Mouse (Mus musculus): ENCODE measurements around the gene Styx.
"Not testable (repeated sequence)": the region's sequence is repeated elsewhere in the genome, so short reads cannot be mapped to it uniquely, and the experiment has no call there.

Gene Styx

DNA sequence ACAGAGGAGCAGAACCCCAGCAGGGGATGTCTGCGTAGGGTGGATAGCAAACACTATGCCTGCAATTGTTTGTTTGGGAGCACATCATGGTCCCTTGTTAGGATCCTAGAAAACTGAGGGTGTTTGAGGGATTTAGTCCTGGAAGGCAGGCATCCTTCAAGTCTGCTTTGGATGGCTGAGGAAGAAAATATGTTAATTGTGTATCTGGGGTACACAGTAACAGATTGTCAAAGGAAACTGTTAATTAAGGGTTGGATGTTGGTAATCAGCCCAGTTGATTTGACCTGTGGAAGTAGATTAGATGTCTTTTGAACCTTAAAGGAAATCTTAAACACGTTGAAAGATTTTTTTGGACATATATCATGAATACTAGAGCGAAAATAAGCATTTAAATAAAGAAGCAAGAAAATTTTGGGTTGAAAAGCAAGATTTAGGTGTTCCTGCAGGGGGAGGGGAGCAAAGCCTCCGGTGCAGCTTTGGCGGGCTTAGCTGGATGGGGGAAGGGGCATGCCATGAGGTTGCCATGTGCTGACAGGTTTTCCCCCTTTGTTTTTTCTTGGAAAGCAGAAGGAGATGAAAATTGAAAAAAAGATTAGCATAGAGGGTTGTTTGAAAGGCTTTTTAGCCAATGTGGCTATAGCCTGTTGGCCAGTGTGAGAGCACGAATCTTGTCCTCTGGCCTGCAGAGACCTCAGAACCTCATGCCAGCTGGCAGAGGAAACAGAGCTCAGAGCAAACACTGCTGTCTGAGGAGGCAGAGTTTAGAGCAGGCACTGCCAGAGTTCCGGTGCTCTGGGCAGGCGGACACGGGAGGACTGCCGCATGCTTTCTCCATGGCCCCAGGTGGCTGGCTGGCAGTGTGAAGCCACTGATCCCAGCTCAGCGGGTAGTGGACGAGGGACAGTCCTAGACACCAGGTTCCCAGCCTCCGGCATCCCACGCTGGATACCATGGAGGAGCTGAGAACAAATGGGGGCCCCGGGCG lies 13.6 kb downstream of the Styx start:
- peak; percentile 52 for DNase-seq (ENCODE audit: low read depth, low spot score)

DNA sequence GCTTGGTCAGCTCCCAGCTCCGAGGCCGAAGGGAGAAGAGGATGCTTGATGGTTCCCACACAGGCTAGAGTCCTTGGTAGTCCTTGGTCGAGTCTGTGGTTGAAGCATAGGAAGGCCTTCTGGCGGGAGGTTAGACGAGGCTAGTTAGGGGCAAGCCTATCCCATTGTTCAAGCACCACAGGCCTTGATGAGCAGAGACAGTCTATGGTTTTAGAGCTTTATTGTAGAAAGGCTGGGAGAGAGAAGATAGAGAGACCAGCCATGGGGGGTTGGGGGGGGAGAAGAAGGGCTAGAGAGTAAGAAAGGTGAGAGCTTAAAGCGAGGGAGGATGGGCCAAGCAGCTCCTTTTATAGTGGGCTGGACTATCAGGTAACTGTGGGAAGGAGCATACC lies 14.3 kb downstream of the Styx start:
- DNase-seq (ENCODE audit: low read depth, low spot score), result no peak

- no peak for DNase-seq (ENCODE audit: low read depth, low spot score)
These were observed 27.9 kb downstream of the Styx start for GRCm38 (mm10) chr14:45378771-45379170.

DNA sequence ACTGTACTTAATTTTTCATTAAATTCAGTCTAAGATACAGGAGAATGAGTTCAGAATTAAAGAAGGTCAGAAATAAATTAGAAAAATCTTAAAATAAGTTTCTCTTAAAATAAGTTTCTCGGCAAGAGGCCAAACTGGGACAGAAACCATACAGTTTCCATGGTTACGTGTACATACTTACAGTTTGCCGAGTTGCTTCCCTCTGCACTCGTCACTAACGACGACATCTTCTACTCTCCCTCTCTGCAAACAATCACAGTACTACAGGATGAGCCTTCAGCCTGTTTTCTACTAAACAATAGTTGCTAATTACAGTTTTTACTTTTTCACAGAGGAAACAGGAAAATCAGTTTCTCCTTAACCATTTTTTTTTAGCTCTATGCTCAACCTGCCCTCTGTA lies 29.9 kb downstream of the Styx start:
- no peak for DNase-seq (ENCODE audit: low read depth, low spot score)

- no peak for DNase-seq (ENCODE audit: low read depth, low spot score)
These were observed 32.0 kb downstream of the Styx start for GRCm38 (mm10) chr14:45382912-45383311.

DNA sequence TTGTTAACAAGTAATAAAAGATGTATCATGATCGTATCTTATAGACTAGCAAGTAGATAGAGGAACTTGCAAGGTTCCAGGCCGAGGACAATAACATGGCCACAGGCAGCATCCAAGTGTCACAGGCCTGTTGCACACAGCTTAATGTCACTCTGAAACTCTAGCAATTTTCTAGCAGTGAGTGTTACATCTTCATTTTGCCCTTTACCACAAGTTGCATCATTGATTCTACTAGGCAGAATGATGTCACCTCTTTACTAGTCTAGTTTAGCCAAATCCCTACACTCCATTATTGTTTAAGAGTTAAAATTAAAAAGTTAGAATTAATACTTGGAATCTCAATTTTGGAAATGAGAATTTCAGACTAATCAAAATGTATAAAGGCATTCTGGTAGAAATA lies 34.7 kb downstream of the Styx start:
- no peak for DNase-seq (ENCODE audit: low read depth, low spot score)

- DNase-seq (ENCODE audit: low read depth, low spot score), result no peak
These were observed 36.6 kb downstream of the Styx start for GRCm38 (mm10) chr14:45387480-45387879.

- peak; percentile 85 for DNase-seq (ENCODE audit: low read depth, low spot score)
These were observed 37.7 kb downstream of the Styx start for GRCm38 (mm10) chr14:45388345-45389181.

DNA sequence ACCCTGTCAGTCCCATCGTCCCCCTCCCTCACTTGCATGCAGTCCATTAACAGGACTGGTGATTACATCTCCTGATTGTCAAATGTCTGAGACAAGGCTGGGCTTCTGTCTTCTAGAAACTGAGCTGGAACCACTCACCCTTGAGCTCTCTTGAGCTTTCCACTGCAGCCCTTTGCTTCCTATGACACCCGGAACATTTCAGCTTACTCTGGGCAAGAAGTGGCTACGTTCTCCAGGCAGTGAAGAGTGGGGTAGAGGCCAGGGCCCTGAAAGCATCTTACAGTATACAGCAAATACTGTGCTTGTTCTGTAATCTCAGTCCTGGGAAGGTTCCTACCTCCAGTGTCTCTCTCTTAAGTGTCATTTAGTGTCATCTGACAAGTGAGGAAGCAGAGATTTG lies 38.3 kb downstream of the Styx start:
- no peak for DNase-seq (ENCODE audit: low read depth, low spot score)

DNA sequence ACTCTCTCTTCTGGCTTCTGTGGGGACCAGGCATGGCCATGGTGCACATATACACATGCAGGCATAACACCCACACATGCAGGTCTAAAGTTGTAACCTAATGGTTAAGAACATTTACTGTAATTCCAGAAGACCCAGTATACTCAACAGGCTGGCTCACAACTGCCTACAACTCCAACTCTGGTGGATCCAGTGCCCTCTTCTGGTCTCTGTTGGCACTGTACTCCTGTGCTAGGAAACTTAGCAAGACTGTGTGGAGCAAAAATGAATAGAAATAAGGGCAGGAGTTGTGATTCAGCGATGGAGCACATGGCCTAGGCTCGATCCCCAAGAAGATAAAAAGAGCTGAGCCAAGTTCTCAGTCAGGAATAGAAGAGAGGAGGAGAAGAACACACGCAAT lies 48.9 kb downstream of the Styx start:
- no peak for DNase-seq (ENCODE audit: low read depth, low spot score)

DNA sequence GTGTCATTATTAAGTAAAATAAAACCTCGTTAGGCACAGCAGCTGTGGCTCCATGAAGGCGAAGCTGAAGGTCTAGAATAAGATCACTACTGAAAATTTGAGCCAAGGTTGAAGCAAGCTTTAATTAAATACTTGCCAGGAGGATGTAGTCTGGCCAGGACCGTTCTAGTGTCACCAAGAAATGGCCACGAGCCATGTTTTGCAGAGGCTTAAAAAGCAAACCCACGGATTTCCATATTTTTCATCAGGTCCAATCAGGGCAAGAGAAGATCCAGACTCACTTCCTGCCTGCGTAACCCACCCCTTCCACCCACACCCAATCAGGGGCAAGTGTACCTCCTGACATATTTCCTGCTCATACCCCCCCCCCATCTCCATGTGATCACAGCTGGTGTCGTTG lies 52.8 kb downstream of the Styx start:
- peak; percentile 25 for DNase-seq (ENCODE audit: low read depth, low spot score)

DNA sequence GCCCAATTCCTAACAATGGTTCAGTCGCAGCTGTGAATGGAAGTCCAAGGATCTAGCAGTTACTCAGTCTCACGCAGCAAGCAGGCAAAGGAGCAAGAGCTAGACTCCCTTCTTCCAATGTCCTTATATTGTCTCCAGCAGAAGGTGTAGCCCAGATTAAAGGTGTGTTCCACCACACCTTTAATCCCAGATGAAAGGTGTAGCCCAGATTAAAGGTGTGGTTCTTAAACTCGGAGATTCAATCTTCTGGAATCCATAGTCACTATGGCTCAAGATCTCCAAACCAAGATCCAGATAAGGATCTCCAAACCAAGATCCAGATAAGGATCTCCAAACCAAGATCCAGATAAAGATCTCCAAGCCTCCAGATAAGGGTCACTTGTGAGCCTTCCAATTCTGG lies 53.9 kb downstream of the Styx start, which contains the start of gene Gnpnat1:
Gene Gnpnat1, minus strand, starts transcription at position 101 of the 400 bp plus-strand sequence.
- DNase-seq (ENCODE audit: low read depth, low spot score), result not testable (repeated sequence)

- no peak for DNase-seq (ENCODE audit: low read depth, low spot score)
These were observed 65.4 kb downstream of the Styx start for GRCm38 (mm10) chr14:45416265-45416664.

GRCm38 (mm10) chr14:45418553-45418952 lies 67.7 kb downstream of the Styx start:
- peak; percentile 52 for DNase-seq (ENCODE audit: low read depth, low spot score)

DNA sequence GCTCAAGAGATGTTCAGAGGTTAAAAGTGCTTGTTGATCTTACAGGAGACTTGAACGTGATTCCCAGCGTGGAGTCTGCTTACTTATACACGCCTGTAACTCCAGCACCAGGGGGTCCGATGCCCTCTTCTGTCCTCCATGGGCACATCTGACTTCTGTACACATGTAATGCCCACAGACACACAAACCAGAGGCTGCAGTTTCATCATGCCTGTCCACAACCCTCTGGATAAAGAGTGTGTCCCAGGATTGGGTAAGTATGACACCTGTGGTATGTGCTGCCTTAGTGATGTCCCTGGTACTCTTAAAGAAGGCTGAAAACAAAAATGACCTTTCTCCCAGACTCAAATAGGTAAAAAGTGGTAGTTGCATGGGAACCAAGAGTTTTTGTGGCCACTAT lies 68.4 kb downstream of the Styx start:
- no peak for DNase-seq (ENCODE audit: low read depth, low spot score)

GRCm38 (mm10) chr14:45422371-45422770 lies 71.5 kb downstream of the Styx start:
- DNase-seq (ENCODE audit: low read depth, low spot score), result no peak

- peak; percentile 54 for DNase-seq (ENCODE audit: low read depth, low spot score)
These were observed 72.3 kb downstream of the Styx start for GRCm38 (mm10) chr14:45423220-45423619.

DNA sequence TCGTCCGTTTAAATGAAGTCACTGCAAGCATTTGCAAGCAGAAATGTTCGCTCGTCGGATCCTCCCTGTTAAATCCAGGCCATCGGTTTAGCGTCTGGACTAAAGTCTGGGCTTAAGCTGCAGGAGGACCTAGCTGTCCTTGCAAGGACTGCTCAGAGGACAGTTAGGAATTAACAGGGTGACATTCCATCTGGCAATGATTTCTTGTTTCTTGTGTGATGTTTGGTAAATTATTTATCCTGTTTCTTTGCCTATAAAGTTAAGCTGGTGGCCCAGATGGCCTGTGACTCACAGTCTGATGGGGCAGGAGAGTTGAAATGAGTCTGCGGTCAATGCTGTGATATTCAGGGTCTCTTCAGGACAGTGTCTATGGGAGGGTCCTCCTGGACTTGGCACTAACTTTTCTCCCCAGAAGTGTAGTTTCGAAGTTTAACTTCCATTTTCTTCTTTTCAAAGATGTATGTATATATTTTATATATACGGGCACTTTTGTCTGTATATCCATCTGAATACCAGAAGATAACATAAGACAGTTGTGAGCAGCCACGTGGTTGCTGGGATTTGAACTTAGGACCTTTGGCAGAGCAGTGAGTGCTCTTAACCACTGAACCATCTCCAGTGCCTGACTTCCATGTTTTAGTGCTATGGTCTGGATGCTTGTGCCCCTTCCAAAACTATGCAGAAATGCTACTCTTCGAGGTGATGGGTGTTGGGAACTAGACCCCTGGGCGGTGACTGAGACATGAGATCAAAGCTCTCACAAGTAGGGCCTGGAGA lies 79.4 kb downstream of the Styx start:
- DNase-seq (ENCODE audit: low read depth, low spot score), result no peak

- no peak for DNase-seq (ENCODE audit: low read depth, low spot score)
These were observed 81.1 kb downstream of the Styx start for GRCm38 (mm10) chr14:45432003-45432402.

DNA sequence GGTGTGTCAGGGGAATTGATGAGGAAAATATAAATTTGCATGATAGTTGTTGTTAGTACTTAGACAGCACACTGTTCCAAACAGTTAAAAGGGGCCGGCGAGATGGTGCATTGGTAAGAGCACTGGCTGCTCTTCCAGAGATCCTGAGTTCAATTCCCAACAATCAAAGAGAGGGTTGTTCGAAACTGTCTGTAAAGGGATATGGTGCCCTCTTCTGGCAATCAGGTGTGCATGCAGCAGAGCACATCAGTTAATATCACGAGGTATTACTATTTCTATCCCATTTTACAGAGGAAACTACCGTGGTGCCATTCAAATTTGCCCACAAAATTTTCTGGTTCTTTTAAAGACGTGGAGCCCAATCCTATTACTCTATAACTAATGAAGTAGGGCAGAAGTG lies 83.3 kb downstream of the Styx start:
- DNase-seq (ENCODE audit: low read depth, low spot score), result no peak

- peak; percentile 62 for DNase-seq (ENCODE audit: low read depth, low spot score)
These were observed 87.5 kb downstream of the Styx start for GRCm38 (mm10) chr14:45438250-45438930.
